Mouse (Mus musculus): Measurements from ENCODE around the gene Atp8b4. TPM values are rescaled to one million over a fixed set of nuclear protein-coding genes. Genes with fewer than 3 reads are reported as not detected.

Gene Atp8b4
- total RNA-seq (2023): 10 to 100 TPM; 73.0 to 75.6 TPM

DNA sequence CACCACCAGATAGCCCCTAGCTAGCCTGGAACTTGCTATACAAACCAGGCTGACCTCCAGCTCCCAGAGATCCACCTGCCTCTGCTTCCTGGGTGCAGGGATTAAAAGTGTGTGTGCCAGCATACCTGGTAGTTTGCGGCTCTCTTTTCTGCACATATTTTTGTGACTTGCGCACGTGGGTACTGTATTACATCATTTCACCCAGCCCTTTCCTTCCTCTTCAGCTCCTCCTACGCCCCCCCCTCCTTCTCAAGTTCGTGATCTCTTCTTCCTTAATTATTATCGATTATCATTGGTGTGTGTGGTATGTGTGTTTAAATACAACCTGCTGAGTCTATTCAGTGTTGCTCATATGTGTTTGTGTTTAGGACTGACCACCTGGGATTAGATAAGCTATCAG is at the start of gene Atp8b4:
Gene Atp8b4, minus strand, starts transcription at position 154 of the 400 bp plus-strand sequence.

Other genes with a start within 250 kb of the Atp8b4 start
- not detected for gene Slc27a2, start 51.7 kb upstream of the Atp8b4 start, total RNA-seq (2023)
- 1 to 10 TPM; 1.5 to 2.1 TPM for gene Hdc, start 118.6 kb upstream of the Atp8b4 start, total RNA-seq (2023)
- gene Gabpb1, start 175.7 kb upstream of the Atp8b4 start, total RNA-seq (2023): 10 to 100 TPM; 21.4 to 25.7 TPM
- gene Usp8, start 206.7 kb upstream of the Atp8b4 start, total RNA-seq (2023): 10 to 100 TPM; 91.4 to 92.3 TPM